Comparison of ENCODE assay signal across 13 mouse cellular contexts in genomic region chr6:141257434-141258202, GRCm38 (mm10). TPM values are rescaled to one million over a fixed set of nuclear protein-coding genes. Genes with fewer than 3 reads are reported as not detected.
DNase-seq lines count a peak whose midpoint lies in the region; ATAC-seq and TF ChIP-seq lines count a peak whose summit lies in the region.
"Had no signal": no experiment of that assay in that cellular context is flagged by ENCODE, and none has a peak within 500 bp of the region (broad histone marks: within the 10 kb centered on the region; RNA-seq: fewer than 3 reads in every experiment).

No protein-coding gene starts in this region.

- ATAC-seq in heart, embryonic 11.5 days (replicated peaks; ENCODE audit: insufficient number of reproducible peaks, low FRiP score, low TSS enrichment): no peak
- ATAC-seq in limb, embryonic 12.5 days (ENCODE audit: insufficient number of reproducible peaks, insufficient read depth, low FRiP score, low TSS enrichment, low read depth): peak; percentile 63; the same call in 1 of the 2 replicates
- no peak for ATAC-seq in CD4-positive, CD25-positive, alpha-beta regulatory T cell, adult 4 months

- H3K9ac ChIP-seq in heart, embryonic 11.5 days (ENCODE audit: low read depth, low read length): no peak overlapping the region
- H3K9ac ChIP-seq in limb, embryonic 12.5 days (replicated peaks): no peak overlapping the region
- H3K9ac ChIP-seq: forebrain, embryonic 12.5 days; heart, embryonic 15.5 days had no signal

- TF ChIP-seq CTCF in lung, adult 2 months (IDR thresholded peaks at IDR 0.05; ENCODE audit: insufficient read depth, low read length): peak; percentile 16; the same call in 1 of the 2 replicates

- H3K4me3 ChIP-seq in heart, embryonic 11.5 days (ENCODE audit: low read depth, low read length): no peak overlapping the region
- H3K4me3 ChIP-seq in lung, adult 2 months (replicated peaks; ENCODE audit: extremely low read depth, low read depth, low read length): no peak overlapping the region
- H3K4me3 ChIP-seq in limb, embryonic 12.5 days (replicated peaks): no peak overlapping the region
- H3K4me3 ChIP-seq: forebrain, embryonic 12.5 days; heart, embryonic 15.5 days had no signal

- no peaks in the 10 kb centered on the region for H3K27me3 ChIP-seq in heart, embryonic 11.5 days (ENCODE audit: control insufficient read depth, insufficient read depth, low read length)
- H3K27me3 ChIP-seq in limb, embryonic 12.5 days: 0 out of 2 replicates have a peak, but pooled peaks cover 3% of the 10 kb centered on the region
- H3K27me3 ChIP-seq: heart, embryonic 15.5 days had no signal

- peak; percentile 25 for DNase-seq in adrenal gland, postnatal 14 days
- DNase-seq in adrenal gland, postnatal 25 days: no peak
- peak; percentile 39 for DNase-seq in heart, postnatal 4 days
- DNase-seq in lung, adult 2 months: no peak
- no peak for DNase-seq in lung, postnatal 14 days
- DNase-seq: thymus, adult 2 months had no signal

- no peak overlapping the region for H3K27ac ChIP-seq in heart, embryonic 11.5 days (ENCODE audit: low read depth, low read length)
- H3K27ac ChIP-seq in limb, embryonic 12.5 days: peak overlapping the region; percentile 77
- H3K27ac ChIP-seq: forebrain, embryonic 12.5 days; heart, embryonic 15.5 days had no signal

- peaks cover 13% of the 10 kb centered on the region for H3K4me1 ChIP-seq in heart, embryonic 11.5 days (ENCODE audit: control insufficient read depth, insufficient read depth, low read length)
- peaks cover 7% of the 10 kb centered on the region for H3K4me1 ChIP-seq in lung, adult 2 months (ENCODE audit: control insufficient read depth, insufficient read depth, low read length)
- H3K4me1 ChIP-seq in limb, embryonic 12.5 days (replicated peaks): peaks cover 34% of the 10 kb centered on the region

- no peak for TF ChIP-seq POLR2A in lung, adult 2 months (IDR thresholded peaks at IDR 0.05; ENCODE audit: borderline replicate concordance, extremely low read depth, low read depth, low read length)

- 77% methylated on average over 6 of the region's 6 CpGs for WGBS in heart, embryonic 11.5 days (ENCODE audit: insufficient replicate concordance)
- WGBS in lung, adult 2 months: 60% methylated on average over 6 of the region's 6 CpGs
- 52% methylated on average over 6 of the region's 6 CpGs for WGBS in limb, embryonic 12.5 days

- no peaks in the 10 kb centered on the region for H3K36me3 ChIP-seq in heart, embryonic 11.5 days (ENCODE audit: control insufficient read depth, insufficient read depth, low read length)
- H3K36me3 ChIP-seq in limb, embryonic 12.5 days: no peaks in the 10 kb centered on the region
- H3K36me3 ChIP-seq: forebrain, embryonic 12.5 days; heart, embryonic 15.5 days had no signal

- no peaks in the 10 kb centered on the region for H3K9me3 ChIP-seq in heart, embryonic 11.5 days (replicated peaks; ENCODE audit: control insufficient read depth, low read length)
- H3K9me3 ChIP-seq in limb, embryonic 12.5 days: no peaks in the 10 kb centered on the region
- H3K9me3 ChIP-seq: forebrain, embryonic 12.5 days; heart, embryonic 15.5 days had no signal

- H3K4me2 ChIP-seq in heart, embryonic 11.5 days: no peak overlapping the region
- H3K4me2 ChIP-seq in limb, embryonic 12.5 days: peak overlapping the region; percentile 34
- H3K4me2 ChIP-seq: forebrain, embryonic 12.5 days had no signal

RNA-seq across cellular contexts. Expression of gene Pde3a, which starts 8.5 kb away (rescaled TPM):
- 15.6 and 16.5 TPM in 2 replicates for total RNA-seq in adrenal gland, postnatal 14 days (2021)
- 10.0 and 11.0 TPM in 2 replicates for total RNA-seq in adrenal gland, postnatal 25 days (2021)
- 10 to 100 TPM; 56.1 to 57.0 TPM for total RNA-seq in heart, postnatal 4 days (2021)
- 9.9 and 10.7 TPM in 2 replicates for polyA plus RNA-seq in heart, embryonic 11.5 days (2014; fragmentation: Nextera tagmentation; extraction: Ambion mirVana)
- polyA plus RNA-seq in lung, adult 2 months (2012; rRNA removed): 22.7 and 25.8 TPM in 2 replicates
- 4.4 and 5.5 TPM in 2 replicates for polyA plus RNA-seq in limb, embryonic 12.5 days (2016; fragmentation: Nextera tagmentation; extraction: Ambion mirVana)
- not detected for polyA plus RNA-seq in CD4-positive, CD25-positive, alpha-beta regulatory T cell, adult 4 months (2017; shearing (Covaris generic))
- total RNA-seq: megakaryocyte-erythroid progenitor cell, adult 5-6 weeks; MEL had no signal

Comparison
In these comparisons a context has a peak if more than half of its experiments do, and no peak if none do; other contexts are left out.
1. DNase-seq: peak in adrenal gland, postnatal 14 days (single experiment) and heart, postnatal 4 days (single experiment); none in adrenal gland, postnatal 25 days (single experiment), lung, adult 2 months (single experiment) and lung, postnatal 14 days (single experiment).